Mouse (Mus musculus) right cerebral cortex, postnatal 10 days (tissue): ENCODE data around the gene Mical2.

Experiments
- DNase-seq, 2 experiments: peaks; one replicate each; pipeline ENCODE4 v3.0.0; 2021; ENCODE audit warnings: low spot score in 2 of 2

The Mical2 gene

GRCm38 (mm10) chr7:112353939-112354338 is 128.3 kb downstream of the Mical2 start:
- DNase-seq = no peak

DNA sequence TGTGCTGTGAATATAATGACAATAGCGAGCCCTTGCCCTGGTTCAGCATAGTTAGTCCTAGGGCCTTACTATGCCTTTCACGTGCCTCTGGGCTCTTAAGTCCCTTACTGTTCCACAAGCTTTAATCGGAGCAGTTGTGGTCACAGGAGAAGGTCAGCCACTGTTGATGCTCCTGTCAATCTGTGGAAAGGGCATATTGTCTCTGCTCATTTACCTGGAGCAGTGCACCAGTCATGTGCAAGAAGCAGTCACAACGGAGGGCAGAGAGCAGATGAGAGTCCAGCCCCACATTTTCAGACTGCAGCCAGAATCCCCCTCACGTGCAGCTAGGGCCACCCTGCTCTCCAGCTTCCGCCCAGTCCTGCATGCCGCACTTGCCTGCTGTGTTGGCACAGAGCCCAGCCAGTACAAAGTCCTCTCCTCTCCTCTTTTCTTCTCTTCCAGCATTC is 128.9 kb downstream of the Mical2 start:
- DNase-seq = peak; percentile 82 to 83

DNA sequence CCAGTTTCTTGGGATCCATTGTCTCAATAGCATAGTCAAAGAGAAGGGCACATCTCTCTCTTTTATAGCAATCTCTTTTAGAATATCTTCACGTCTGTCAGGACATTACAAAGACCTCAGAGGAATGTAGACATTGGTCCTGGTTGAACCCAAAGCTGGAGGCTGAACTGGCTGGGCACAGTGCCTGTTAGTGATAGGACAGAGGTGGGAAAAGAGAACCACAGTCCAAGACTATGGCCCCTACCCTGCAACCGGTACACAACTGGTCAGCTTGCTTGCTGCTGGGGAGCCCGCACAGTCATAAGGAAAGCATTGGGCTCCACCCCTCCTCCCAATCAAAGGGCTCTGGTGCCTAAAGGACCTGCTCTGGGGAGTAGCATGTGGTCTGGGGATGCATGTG is 133.9 kb downstream of the Mical2 start:
- no peak for DNase-seq

GRCm38 (mm10) chr7:112362574-112363200 is 137.0 kb downstream of the Mical2 start:
- no peak for DNase-seq

- DNase-seq = no peak
These were observed 140.2 kb downstream of the Mical2 start for GRCm38 (mm10) chr7:112365864-112366263.

GRCm38 (mm10) chr7:112369046-112369445 is 143.4 kb downstream of the Mical2 start:
- DNase-seq = peak; percentile 84 to 91

DNA sequence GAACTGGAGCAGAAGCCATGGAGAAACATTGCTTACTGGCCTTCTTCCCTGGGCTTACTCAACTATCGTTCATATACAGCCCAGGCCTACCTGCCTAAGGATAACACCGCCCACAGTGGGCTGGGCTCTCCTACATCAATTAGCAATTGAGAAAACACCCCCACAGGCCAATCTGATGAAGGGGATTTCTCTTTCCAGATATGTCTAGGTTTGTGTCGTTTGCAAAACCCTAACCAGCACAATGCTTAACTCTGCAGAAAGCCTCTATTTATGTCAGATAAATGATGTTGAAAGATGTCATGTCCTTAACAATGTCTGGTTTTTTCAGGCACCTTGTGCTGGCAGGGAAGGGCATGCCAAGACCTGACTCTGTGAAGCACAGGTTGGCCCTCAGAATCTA is 144.3 kb downstream of the Mical2 start:
- no peak for DNase-seq

DNA sequence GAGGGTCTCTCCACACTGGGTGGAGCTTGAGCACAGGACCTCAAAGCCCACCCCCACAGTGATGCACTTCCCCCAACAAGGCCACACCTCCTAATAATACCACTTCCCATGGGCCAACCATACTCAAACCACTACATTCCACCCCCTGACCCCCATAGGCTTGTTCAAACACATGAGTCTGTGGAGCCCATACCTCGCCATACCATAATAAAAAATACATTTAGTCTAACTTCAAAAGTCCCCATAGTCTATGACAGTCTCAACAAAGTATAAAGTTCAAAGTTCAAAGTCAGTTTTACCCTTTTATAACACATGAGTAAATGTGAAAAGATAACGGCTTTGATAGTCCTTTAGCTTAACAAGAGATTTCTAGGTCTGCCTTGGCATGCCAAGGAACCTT is 145.7 kb downstream of the Mical2 start:
- DNase-seq = no peak

- no peak for DNase-seq
These were observed 148.4 kb downstream of the Mical2 start for GRCm38 (mm10) chr7:112374035-112374434.

GRCm38 (mm10) chr7:112375062-112375461 is 149.4 kb downstream of the Mical2 start:
- no peak for DNase-seq

GRCm38 (mm10) chr7:112375900-112376299 is 150.2 kb downstream of the Mical2 start:
- no peak for DNase-seq

- DNase-seq = no peak
These were observed 151.0 kb downstream of the Mical2 start for GRCm38 (mm10) chr7:112376611-112377010.

DNA sequence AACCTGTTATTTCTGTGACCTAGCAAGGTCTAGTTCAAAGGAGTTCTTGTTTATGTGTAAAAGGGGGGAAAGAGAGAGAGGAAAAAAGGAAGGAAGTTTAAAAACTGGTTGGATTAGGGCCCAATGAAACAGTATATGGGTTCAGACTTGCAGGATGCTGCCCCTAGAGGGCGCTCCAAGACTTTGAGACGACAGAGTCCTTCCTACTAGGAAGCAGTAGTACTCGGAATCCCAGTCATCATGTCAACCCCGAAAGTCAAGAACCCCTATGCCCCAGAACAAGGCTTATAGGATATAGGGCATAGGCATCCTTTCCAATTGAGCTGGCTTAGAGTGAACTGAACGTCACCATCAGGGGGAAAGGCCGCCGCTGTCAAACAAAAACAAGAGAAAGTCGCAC is 151.7 kb downstream of the Mical2 start:
- DNase-seq = peak; percentile 76 to 88

DNA sequence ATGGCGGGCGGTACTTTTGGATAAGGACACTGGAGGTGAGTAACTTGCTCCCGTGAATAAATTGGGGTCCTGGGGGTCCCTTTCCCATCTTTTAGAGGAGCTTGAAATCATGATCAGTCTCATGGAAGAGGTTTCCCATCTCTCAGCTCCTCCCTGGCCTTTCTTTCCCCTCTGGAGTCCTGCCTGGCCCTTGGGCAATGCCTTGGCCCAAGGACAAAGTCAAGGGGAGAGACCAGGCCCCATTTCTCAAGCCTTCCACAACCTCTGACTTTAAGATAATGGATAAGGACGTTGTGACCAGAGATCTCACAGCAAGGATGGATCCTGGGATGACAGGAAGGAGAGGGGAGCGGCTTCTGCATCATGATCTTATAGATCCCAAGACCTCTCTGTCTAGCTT is 152.4 kb downstream of the Mical2 start:
- DNase-seq = no peak

- DNase-seq = peak; percentile 53 to 58
These were observed 152.8 kb downstream of the Mical2 start for GRCm38 (mm10) chr7:112378476-112378875.

GRCm38 (mm10) chr7:112386521-112386920 is 160.9 kb downstream of the Mical2 start:
- no peak for DNase-seq

GRCm38 (mm10) chr7:112387876-112388275 is 162.2 kb downstream of the Mical2 start:
- no peak for DNase-seq

DNA sequence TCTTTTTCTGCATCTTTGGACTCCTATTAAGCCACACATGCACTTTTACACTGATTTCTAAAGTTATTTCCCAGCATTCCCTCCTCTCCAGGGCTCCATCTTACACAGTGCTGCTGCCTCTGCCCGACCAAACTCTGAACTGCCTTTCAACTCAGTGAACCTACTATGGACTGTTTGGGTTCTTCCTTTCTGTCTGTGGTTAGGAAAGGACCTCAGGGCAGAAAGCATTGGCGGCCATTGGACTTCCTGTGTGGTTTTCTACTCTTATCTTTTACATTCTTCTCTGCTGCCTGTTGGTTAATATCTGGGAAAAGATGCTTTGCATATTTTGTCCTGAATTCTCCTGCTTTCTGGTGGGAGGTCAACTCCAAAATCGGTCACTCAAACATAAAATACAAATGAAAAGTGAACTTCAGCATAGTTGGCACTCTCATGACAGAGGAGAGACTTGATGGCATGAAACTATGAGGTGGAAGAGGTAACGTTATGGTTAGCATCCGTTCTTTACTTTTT is 162.8 kb downstream of the Mical2 start:
- DNase-seq = no peak

- no peak for DNase-seq
These were observed 164.1 kb downstream of the Mical2 start for GRCm38 (mm10) chr7:112389611-112390251.

DNA sequence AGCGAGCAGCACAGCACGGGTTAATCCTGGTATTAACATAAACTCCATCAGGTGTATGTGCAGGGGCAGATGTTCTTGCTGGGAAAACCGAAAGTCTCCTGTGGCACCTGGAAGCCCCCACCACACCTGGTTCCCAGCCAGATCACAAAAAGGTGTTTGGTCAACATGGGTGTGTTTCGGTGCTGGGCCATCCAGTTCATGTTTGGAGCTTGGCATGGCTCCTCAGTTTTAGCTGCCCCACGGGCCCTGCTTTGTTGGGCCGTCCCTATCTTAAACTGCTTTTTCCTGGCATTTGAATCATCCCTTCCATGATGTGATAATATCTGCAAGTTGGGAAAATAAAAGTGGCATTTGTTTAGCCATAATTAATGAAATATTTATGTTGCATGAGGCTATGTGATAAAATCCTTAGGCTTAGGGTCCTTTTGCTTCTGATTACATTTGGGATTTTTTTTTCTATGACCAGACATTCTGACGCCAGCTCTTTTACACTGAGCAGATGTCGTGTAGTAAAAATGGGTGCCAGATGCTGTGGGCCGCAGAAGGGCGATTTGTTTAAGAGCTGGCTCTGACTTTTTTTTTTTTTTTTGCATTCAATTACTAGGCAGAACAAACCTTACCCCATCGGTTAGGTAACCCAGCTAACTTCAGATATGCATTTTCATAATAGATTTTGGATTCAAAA is 164.7 kb downstream of the Mical2 start:
- DNase-seq = peak in 1 of 2 experiments; percentile 52

DNA sequence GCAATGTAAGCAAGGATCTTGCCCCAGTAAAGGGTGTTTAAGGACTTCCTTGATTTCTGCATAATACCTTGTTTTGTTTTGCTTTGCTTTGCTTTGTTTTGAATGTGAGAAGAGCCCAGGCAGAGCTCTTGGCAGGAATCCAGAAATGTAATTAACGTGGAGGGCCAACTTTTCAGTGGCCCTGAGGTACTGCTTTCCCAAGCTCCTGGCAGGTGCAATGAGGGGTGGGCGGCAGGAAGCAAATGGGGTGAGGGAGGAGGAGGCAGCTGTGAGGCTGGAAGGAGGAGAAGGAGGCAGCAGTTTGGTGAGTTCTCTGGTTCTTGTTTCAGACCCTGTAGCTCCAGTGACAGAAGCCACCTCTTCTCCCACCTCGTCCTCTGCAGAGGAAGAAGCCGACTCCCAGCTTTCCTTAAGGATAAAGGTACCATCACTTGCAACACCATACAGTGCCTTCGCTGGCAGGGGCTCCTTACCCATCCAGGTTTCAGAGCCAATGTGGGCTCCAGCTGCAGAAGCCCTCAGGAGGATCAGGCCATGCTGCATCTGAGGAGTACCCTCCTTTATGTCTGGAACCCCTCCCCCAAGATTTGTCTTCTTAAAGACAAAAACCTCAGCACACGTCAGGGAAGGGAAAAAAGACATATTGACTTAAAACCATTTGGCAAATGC is 165.4 kb downstream of the Mical2 start:
- DNase-seq = no peak

DNA sequence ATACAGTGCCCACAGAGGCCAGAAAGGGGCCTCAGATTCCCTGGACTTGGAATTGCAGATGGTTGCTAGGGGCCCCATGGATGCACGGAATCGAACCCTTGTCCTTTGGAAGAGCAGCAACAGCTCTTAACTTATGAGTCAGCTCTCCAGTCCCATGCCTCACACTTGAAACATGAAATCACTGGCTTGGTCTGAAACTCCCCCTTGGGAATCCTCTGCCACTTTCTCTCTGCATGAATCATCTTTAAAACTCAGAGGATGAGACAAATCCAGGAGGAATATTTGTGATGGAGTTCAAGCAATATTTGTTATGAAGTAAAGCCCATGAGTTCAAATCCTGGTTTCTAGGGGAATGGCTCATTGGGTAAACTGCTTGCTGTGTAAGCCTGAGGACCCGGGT is 172.1 kb downstream of the Mical2 start:
- no peak for DNase-seq
